Mouse (Mus musculus) adipocyte (in vitro differentiated cells): ENCODE measurements at regions not wholly inside any gene's neighbourhood (a gene's known extent, or its start where the extent isn't known, plus 50 kb on each side); places are given as distances from the start of the nearest gene placed in this dataset.
"Not testable (repeated sequence)": the region's sequence is repeated elsewhere in the genome, so short reads cannot be mapped to it uniquely, and the experiment has no call there.

ENCODE experiments used
- DNase-seq: peaks from one replicate; pipeline ENCODE4 v3.0.0-alpha.2; 2016; ENCODE audit warnings: low spot score

- DNase-seq, result no peak
These were observed 98.3 kb upstream of the Fam84a start for GRCm38 (mm10) chr12:14250124-14250523.

GRCm38 (mm10) chr12:14242720-14243119 lies 90.9 kb upstream of the Fam84a start:
- DNase-seq, result not testable (repeated sequence)

- DNase-seq, result no peak
These were observed 85.8 kb upstream of the Fam84a start for GRCm38 (mm10) chr12:14237699-14238098.

GRCm38 (mm10) chr12:14235351-14235750 lies 83.5 kb upstream of the Fam84a start:
- no peak for DNase-seq

GRCm38 (mm10) chr12:14212618-14213017 lies 60.8 kb upstream of the Fam84a start:
- DNase-seq, result no peak

- peak; percentile 21 for DNase-seq
These were observed 58.0 kb upstream of the Fam84a start for GRCm38 (mm10) chr12:14209881-14210280.

GRCm38 (mm10) chr12:14207288-14207687 lies 55.4 kb upstream of the Fam84a start:
- no peak for DNase-seq

- no peak for DNase-seq
These were observed 52.6 kb upstream of the Fam84a start for GRCm38 (mm10) chr12:14204491-14204890.
